Mouse (Mus musculus): ENCODE results near the gene Zdhhc1. TPM values are rescaled to one million over a fixed set of nuclear protein-coding genes. Genes with fewer than 3 reads are reported as not detected.

The Zdhhc1 gene
- total RNA-seq, 1 experiment, result 3.2 TPM

DNA sequence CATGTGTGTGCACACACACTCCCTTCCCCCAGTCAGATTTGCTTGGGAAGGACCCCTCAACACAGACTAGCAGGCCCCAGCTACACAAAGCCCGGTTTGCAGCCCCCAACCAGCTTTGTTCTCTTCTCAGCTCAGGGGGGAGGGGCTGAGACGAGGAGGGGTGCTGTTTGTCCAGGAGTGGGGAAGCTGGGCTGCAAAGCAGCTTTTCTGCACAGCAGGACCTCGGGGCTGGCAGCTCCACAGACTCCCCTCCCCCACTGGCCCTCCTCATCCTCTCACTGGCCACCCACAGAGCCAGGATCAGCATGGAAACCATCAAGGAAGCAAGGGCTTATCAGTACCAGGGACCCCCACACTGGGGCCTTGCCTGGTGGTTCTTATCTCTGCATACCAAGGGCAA lies 24.4 kb upstream of the Zdhhc1 start:
- in situ Hi-C loops (cut with MboI; ENCODE audit: low sequenced_read_pairs in 2 of 2, unreplicated experiment in 2 of 2), result no loop called here
- H3K27ac ChIP-seq (ENCODE audit: insufficient read depth, low read depth, low read length, poor library complexity, severe bottlenecking), result no peak overlapping the region
- DNase-seq (ENCODE audit: low read depth, low spot score), result no peak
- peaks cover 0 to 17% of the 10 kb centered on the region in 2 experiments; a peak in 2 of 4 replicates for H3K4me1 ChIP-seq (ENCODE audit: control insufficient read depth in 2 of 2, insufficient read depth in 2 of 2, low read length in 2 of 2, poor library complexity in 1 of 2)
- no peak overlapping the region for H3K4me3 ChIP-seq (ENCODE audit: insufficient read depth in 1 of 2, low read depth in 1 of 2, low read length in 2 of 2, poor library complexity in 1 of 2, severe bottlenecking in 1 of 2)
- TF ChIP-seq ZNF384 (IDR thresholded peaks at IDR 0.05; ENCODE audit: low read depth, low read length) (no peak), HCFC1 (IDR thresholded peaks at IDR 0.05; ENCODE audit: borderline replicate concordance, insufficient read depth, low read length) (no peak), MAFK (IDR thresholded peaks at IDR 0.05; ENCODE audit: insufficient read depth, low read depth, low read length) (no peak), CHD2 (IDR thresholded peaks at IDR 0.05; ENCODE audit: low read depth, low read length) (no peak)
- no peaks in the 10 kb centered on the region for H3K9me3 ChIP-seq (ENCODE audit: control insufficient read depth, insufficient read depth, low read depth, low read length)
- peaks cover 20% of the 10 kb centered on the region; the same call in 1 of the 2 replicates for H3K36me3 ChIP-seq (ENCODE audit: control insufficient read depth, insufficient read depth, low read length, poor library complexity, severe bottlenecking)
- H3K9ac ChIP-seq (ENCODE audit: insufficient read depth, low read depth, low read length, poor library complexity, severe bottlenecking), result no peak overlapping the region

- H3K36me3 ChIP-seq (ENCODE audit: control insufficient read depth, insufficient read depth, low read length, poor library complexity, severe bottlenecking), result peaks cover 19% of the 10 kb centered on the region; the same call in 1 of the 2 replicates
- in situ Hi-C loops (cut with MboI; ENCODE audit: low sequenced_read_pairs in 2 of 2, unreplicated experiment in 2 of 2), result no loop called here
- H3K9ac ChIP-seq (ENCODE audit: insufficient read depth, low read depth, low read length, poor library complexity, severe bottlenecking), result no peak overlapping the region
- no peak overlapping the region for H3K27ac ChIP-seq (ENCODE audit: insufficient read depth, low read depth, low read length, poor library complexity, severe bottlenecking)
- TF ChIP-seq CHD2 (IDR thresholded peaks at IDR 0.05; ENCODE audit: low read depth, low read length) (no peak), MAFK (IDR thresholded peaks at IDR 0.05; ENCODE audit: insufficient read depth, low read depth, low read length) (no peak), ZNF384 (IDR thresholded peaks at IDR 0.05; ENCODE audit: low read depth, low read length) (no peak), ZC3H11A (IDR thresholded peaks at IDR 0.05; ENCODE audit: borderline replicate concordance, low read depth, low read length) (no peak), HCFC1 (IDR thresholded peaks at IDR 0.05; ENCODE audit: borderline replicate concordance, insufficient read depth, low read length) (no peak)
- no peaks in the 10 kb centered on the region for H3K9me3 ChIP-seq (ENCODE audit: control insufficient read depth, insufficient read depth, low read depth, low read length)
- peaks cover 0 to 17% of the 10 kb centered on the region in 2 experiments; a peak in 2 of 4 replicates for H3K4me1 ChIP-seq (ENCODE audit: control insufficient read depth in 2 of 2, insufficient read depth in 2 of 2, low read length in 2 of 2, poor library complexity in 1 of 2)
- no peak overlapping the region for H3K4me3 ChIP-seq (ENCODE audit: insufficient read depth in 1 of 2, low read depth in 1 of 2, low read length in 2 of 2, poor library complexity in 1 of 2, severe bottlenecking in 1 of 2)
- no peak for DNase-seq (ENCODE audit: low read depth, low spot score)
These were observed 23.8 kb upstream of the Zdhhc1 start for GRCm38 (mm10) chr8:105520521-105520920.

GRCm38 (mm10) chr8:105519591-105519990 lies 22.9 kb upstream of the Zdhhc1 start:
- no peak for TF ChIP-seq CHD2 (IDR thresholded peaks at IDR 0.05; ENCODE audit: low read depth, low read length)
- TF ChIP-seq ZNF384 (IDR thresholded peaks at IDR 0.05; ENCODE audit: low read depth, low read length), result no peak
- no peak for TF ChIP-seq MAFK (IDR thresholded peaks at IDR 0.05; ENCODE audit: insufficient read depth, low read depth, low read length)
- no peak for TF ChIP-seq ZC3H11A (IDR thresholded peaks at IDR 0.05; ENCODE audit: borderline replicate concordance, low read depth, low read length)
- no peak for TF ChIP-seq HCFC1 (IDR thresholded peaks at IDR 0.05; ENCODE audit: borderline replicate concordance, insufficient read depth, low read length)
- H3K36me3 ChIP-seq (ENCODE audit: control insufficient read depth, insufficient read depth, low read length, poor library complexity, severe bottlenecking), result peaks cover 12% of the 10 kb centered on the region; the same call in 1 of the 2 replicates
- in situ Hi-C loops (cut with MboI; ENCODE audit: low sequenced_read_pairs in 2 of 2, unreplicated experiment in 2 of 2), result no loop called here
- peaks cover 0 to 19% of the 10 kb centered on the region in 2 experiments; a peak in 2 of 4 replicates for H3K4me1 ChIP-seq (ENCODE audit: control insufficient read depth in 2 of 2, insufficient read depth in 2 of 2, low read length in 2 of 2, poor library complexity in 1 of 2)
- peak overlapping the region; percentile 84 to 90; a peak in 3 of 4 replicates for H3K4me3 ChIP-seq (ENCODE audit: insufficient read depth in 1 of 2, low read depth in 1 of 2, low read length in 2 of 2, poor library complexity in 1 of 2, severe bottlenecking in 1 of 2)
- no peak overlapping the region for H3K9ac ChIP-seq (ENCODE audit: insufficient read depth, low read depth, low read length, poor library complexity, severe bottlenecking)
- DNase-seq (ENCODE audit: low read depth, low spot score), result no peak
- no peaks in the 10 kb centered on the region for H3K9me3 ChIP-seq (ENCODE audit: control insufficient read depth, insufficient read depth, low read depth, low read length)
- H3K27ac ChIP-seq (ENCODE audit: insufficient read depth, low read depth, low read length, poor library complexity, severe bottlenecking), result no peak overlapping the region

DNA sequence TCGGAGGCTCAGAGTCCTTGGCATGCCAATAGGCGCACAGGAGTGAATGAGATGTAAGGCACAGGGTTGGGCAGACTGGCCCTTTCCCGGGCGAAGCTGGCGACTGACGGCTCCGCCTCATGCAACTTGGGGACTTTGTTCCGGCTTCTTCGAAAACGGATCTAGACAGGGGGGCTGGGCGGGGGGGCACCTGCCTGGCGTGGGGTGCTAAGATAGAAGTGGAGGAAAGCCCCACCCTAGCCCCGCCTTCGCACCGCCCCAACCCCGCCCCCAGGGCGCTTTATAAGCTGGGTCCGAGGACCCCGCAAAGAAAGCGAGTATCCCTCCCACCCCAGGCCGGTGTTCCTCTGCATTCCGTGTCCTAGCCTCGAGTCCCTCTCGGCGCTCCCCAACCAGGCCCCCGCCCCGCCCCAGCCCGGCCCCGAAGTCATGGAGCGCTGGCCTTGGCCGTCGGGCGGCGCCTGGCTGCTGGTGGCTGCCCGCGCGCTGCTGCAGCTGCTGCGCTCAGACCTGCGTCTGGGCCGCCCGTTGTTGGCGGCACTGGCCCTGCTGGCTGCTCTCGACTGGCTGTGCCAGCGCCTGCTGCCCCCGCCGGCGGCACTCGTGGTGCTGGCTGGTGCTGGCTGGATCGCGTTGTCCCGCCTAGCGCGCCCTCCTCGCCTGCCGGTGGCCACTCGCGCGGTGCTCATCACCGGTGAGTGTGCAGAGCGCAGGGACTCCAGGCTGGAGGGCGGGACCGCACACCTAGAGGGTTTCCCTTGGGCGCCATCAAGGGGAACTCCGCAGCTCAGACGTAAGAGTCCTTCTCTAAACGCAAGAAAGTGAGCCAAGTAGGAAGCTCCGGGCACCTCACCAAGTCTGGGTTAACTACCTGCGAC lies 22.0 kb upstream of the Zdhhc1 start, which contains the start of gene Hsd11b2:
Gene Hsd11b2, plus strand, starts transcription at position 320 of the 878 bp plus-strand sequence.
- Histone ChIP-seq H3K27ac (ENCODE audit: insufficient read depth, low read depth, low read length, poor library complexity, severe bottlenecking) (no peak within 1 kb of the TSS), H3K9ac (ENCODE audit: insufficient read depth, low read depth, low read length, poor library complexity, severe bottlenecking) (peak within 1 kb of the TSS; percentile 70), H3K36me3 (ENCODE audit: control insufficient read depth, insufficient read depth, low read length, poor library complexity, severe bottlenecking) (peaks cover 12% of the 10 kb centered on the region; the same call in 1 of the 2 replicates), H3K4me1 (ENCODE audit: control insufficient read depth in 2 of 2, insufficient read depth in 2 of 2, low read length in 2 of 2, poor library complexity in 1 of 2) (peaks cover 0 to 23% of the 10 kb centered on the region in 2 experiments; a peak in 2 of 4 replicates), H3K9me3 (ENCODE audit: control insufficient read depth, insufficient read depth, low read depth, low read length) (no peaks in the 10 kb centered on the region), H3K4me3 (ENCODE audit: insufficient read depth in 1 of 2, low read depth in 1 of 2, low read length in 2 of 2, poor library complexity in 1 of 2, severe bottlenecking in 1 of 2) (peak within 1 kb of the TSS; percentile 84 to 90)
- no peak for DNase-seq (ENCODE audit: low read depth, low spot score)
- in situ Hi-C loops (cut with MboI; ENCODE audit: low sequenced_read_pairs in 2 of 2, unreplicated experiment in 2 of 2), result no loop called here
- TF ChIP-seq HCFC1 (IDR thresholded peaks at IDR 0.05; ENCODE audit: borderline replicate concordance, insufficient read depth, low read length) (no peak), ZNF384 (IDR thresholded peaks at IDR 0.05; ENCODE audit: low read depth, low read length) (no peak), CHD2 (IDR thresholded peaks at IDR 0.05; ENCODE audit: low read depth, low read length) (no peak), MAFK (IDR thresholded peaks at IDR 0.05; ENCODE audit: insufficient read depth, low read depth, low read length) (no peak), ZC3H11A (IDR thresholded peaks at IDR 0.05; ENCODE audit: borderline replicate concordance, low read depth, low read length) (no peak)

Data from ES-E14 (cell line).